Comparison of ENCODE assay signal across 8 mouse cellular contexts in genomic region chrX:134403863-134404583, GRCm38 (mm10). TPM values are rescaled to one million over a fixed set of nuclear protein-coding genes. Genes with fewer than 3 reads are reported as not detected.
DNase-seq lines count a peak whose midpoint lies in the region; ATAC-seq lines count a peak whose summit lies in the region.

Drp2 (plus strand) TSS chrX:134404551.

- ATAC-seq in megakaryocyte, adult 5-6 weeks (ENCODE audit: poor library complexity, severe bottlenecking) = no peak
- peak; percentile 86 for ATAC-seq in hindbrain, embryonic 16.5 days
- ATAC-seq in liver, embryonic 16.5 days (ENCODE audit: low read depth) = no peak

- WGBS in hindbrain, embryonic 16.5 days = 21% methylated on average over 15 of the region's 15 CpGs
- 44% methylated on average over 15 of the region's 15 CpGs for WGBS in liver, embryonic 16.5 days (ENCODE audit: insufficient replicate concordance)

- H3K4me2 ChIP-seq in hindbrain, embryonic 16.5 days (ENCODE audit: low read length) = peak within 1 kb of the TSS; percentile 60
- peak within 1 kb of the TSS; percentile 17 for H3K4me2 ChIP-seq in liver, embryonic 16.5 days (ENCODE audit: low read depth, low read length)

- H3K4me1 ChIP-seq in megakaryocyte, embryonic 14.5 days = no peaks in the 10 kb centered on the region
- no peaks in the 10 kb centered on the region for H3K4me1 ChIP-seq in hindbrain, embryonic 16.5 days (ENCODE audit: control insufficient read depth, insufficient read depth, low read depth, low read length)
- no peaks in the 10 kb centered on the region for H3K4me1 ChIP-seq in liver, embryonic 16.5 days (ENCODE audit: control insufficient read depth, low read depth, low read length)

- H3K27ac ChIP-seq in hindbrain, embryonic 16.5 days (ENCODE audit: low read depth, low read length) = peak within 1 kb of the TSS; percentile 77
- H3K27ac ChIP-seq in liver, embryonic 16.5 days (ENCODE audit: low read length) = no peak within 1 kb of the TSS

- H3K9ac ChIP-seq in hindbrain, embryonic 16.5 days (ENCODE audit: low read depth, low read length) = peak within 1 kb of the TSS; percentile 61
- H3K9ac ChIP-seq in liver, embryonic 16.5 days (ENCODE audit: low read depth, low read length) = no peak within 1 kb of the TSS

- peak within 1 kb of the TSS; percentile 46 for H3K4me3 ChIP-seq in megakaryocyte, embryonic 14.5 days (replicated peaks)
- peak within 1 kb of the TSS; percentile 45 for H3K4me3 ChIP-seq in hindbrain, embryonic 16.5 days (ENCODE audit: low read length)
- H3K4me3 ChIP-seq in liver, embryonic 16.5 days (ENCODE audit: low read depth, low read length) = peak within 1 kb of the TSS; percentile 12; the same call in 1 of the 2 replicates

- H3K36me3 ChIP-seq in megakaryocyte, embryonic 14.5 days (replicated peaks; ENCODE audit: low read length) = no peaks in the 10 kb centered on the region
- H3K36me3 ChIP-seq in hindbrain, embryonic 16.5 days (ENCODE audit: control insufficient read depth, insufficient read depth, low read length) = no peaks in the 10 kb centered on the region
- H3K36me3 ChIP-seq in liver, embryonic 16.5 days (ENCODE audit: control insufficient read depth, insufficient read depth) = no peaks in the 10 kb centered on the region

- H3K9me3 ChIP-seq in megakaryocyte, embryonic 14.5 days = peaks cover 5% of the 10 kb centered on the region; the same call in 1 of the 2 replicates
- H3K9me3 ChIP-seq in hindbrain, embryonic 16.5 days (ENCODE audit: control insufficient read depth, low read length) = no peaks in the 10 kb centered on the region
- H3K9me3 ChIP-seq in liver, embryonic 16.5 days (replicated peaks; ENCODE audit: control insufficient read depth, low read length) = no peaks in the 10 kb centered on the region

- peak; percentile 21 to 48 for DNase-seq in cerebellum, postnatal 10 days
- DNase-seq in cerebellum, adult 18-20 months = no peak
- DNase-seq in natural killer cell, adult 2 months (ENCODE audit: low spot score in 2 of 2) = no peak
- DNase-seq in right cerebral cortex, adult 2 months (ENCODE audit: low spot score in 2 of 2) = no peak

- peaks cover 22% of the 10 kb centered on the region for H3K27me3 ChIP-seq in megakaryocyte, embryonic 14.5 days (replicated peaks)
- H3K27me3 ChIP-seq in hindbrain, embryonic 16.5 days (replicated peaks; ENCODE audit: control insufficient read depth, insufficient read depth, low read length) = no peaks in the 10 kb centered on the region
- H3K27me3 ChIP-seq in liver, embryonic 16.5 days (ENCODE audit: control insufficient read depth, insufficient read depth, low read depth, low read length) = no peaks in the 10 kb centered on the region; the same call in none of the 2 replicates

RNA-seq across cellular contexts. Expression of gene Drp2, which starts in this region (rescaled TPM):
- not detected in 2 replicates for polyA plus RNA-seq in megakaryocyte, embryonic 14.5 days (2012; ENCODE audit: insufficient read depth, low replicate concordance)
- 0.07 TPM in 1 of 2 replicates, not detected in the other for total RNA-seq in megakaryocyte, adult 5-6 weeks (2015)
- total RNA-seq in megakaryocyte, adult 5-6 weeks (2017) = 0.04 and 0.22 TPM in 2 replicates
- polyA plus RNA-seq in hindbrain, embryonic 16.5 days (2015; fragmentation: Nextera tagmentation; extraction: Ambion mirVana) = 15.4 and 19.5 TPM in 2 replicates
- 0.09 and 0.12 TPM in 2 replicates for polyA plus RNA-seq in liver, embryonic 16.5 days (2015; fragmentation: Nextera tagmentation; extraction: Ambion mirVana)

Comparison
In these comparisons a context has a peak if more than half of its experiments do, and no peak if none do; other contexts are left out.
1. RNA of gene Drp2 (polyA plus RNA-seq): 15.4 to 19.5 TPM in hindbrain, embryonic 16.5 days; 0.09 to 0.12 TPM in liver, embryonic 16.5 days and not detected in megakaryocyte, embryonic 14.5 days; every median in the first group is over 10 times any median in the second.
2. DNase-seq: peak in cerebellum, postnatal 10 days (2 of 2); none in cerebellum, adult 18-20 months (0 of 2), natural killer cell, adult 2 months (0 of 2) and right cerebral cortex, adult 2 months (0 of 2).
3. Peak in every context shown above with its lines, with median percentiles within 50 percentile points of each other: H3K4me3 ChIP-seq.